Comparison of ENCODE assay signal across 14 mouse cellular contexts in genomic region chr9:80333466-80333865, GRCm38 (mm10).
DNase-seq lines count a peak whose midpoint lies in the region; ATAC-seq lines count a peak whose summit lies in the region.
"Had no signal": no experiment of that assay in that cellular context is flagged by ENCODE, and none has a peak within 500 bp of the region (broad histone marks: within the 10 kb centered on the region; RNA-seq: fewer than 3 reads in every experiment).

No protein-coding gene starts in this region.

- H3K4me3 ChIP-seq in embryonic facial prominence, embryonic 13.5 days, result peak overlapping the region; percentile 4; the same call in 1 of the 2 replicates
- no peak overlapping the region for H3K4me3 ChIP-seq in embryonic facial prominence, embryonic 10.5 days
- no peak overlapping the region for H3K4me3 ChIP-seq in kidney, embryonic 15.5 days (replicated peaks)
- no peak overlapping the region for H3K4me3 ChIP-seq in midbrain, embryonic 14.5 days (replicated peaks; ENCODE audit: low read depth, low read length)
- H3K4me3 ChIP-seq in midbrain, embryonic 11.5 days (ENCODE audit: low read depth, low read length), result no peak overlapping the region
- H3K4me3 ChIP-seq: heart, embryonic 12.5 days had no signal

- H3K27me3 ChIP-seq in embryonic facial prominence, embryonic 13.5 days, result no peaks in the 10 kb centered on the region
- H3K27me3 ChIP-seq in embryonic facial prominence, embryonic 10.5 days (replicated peaks; ENCODE audit: low read depth, poor library complexity, severe bottlenecking), result peaks cover 8% of the 10 kb centered on the region; the same call in 1 of the 2 replicates
- H3K27me3 ChIP-seq in kidney, embryonic 15.5 days, result peaks cover 8% of the 10 kb centered on the region; the same call in 1 of the 2 replicates
- H3K27me3 ChIP-seq in midbrain, embryonic 14.5 days (ENCODE audit: control insufficient read depth, insufficient read depth, low read length), result no peaks in the 10 kb centered on the region
- no peaks in the 10 kb centered on the region for H3K27me3 ChIP-seq in midbrain, embryonic 11.5 days (ENCODE audit: control insufficient read depth, insufficient read depth, low read length)
- H3K27me3 ChIP-seq: heart, embryonic 12.5 days had no signal

- no peak overlapping the region for H3K9ac ChIP-seq in embryonic facial prominence, embryonic 13.5 days
- no peak overlapping the region for H3K9ac ChIP-seq in kidney, embryonic 15.5 days
- H3K9ac ChIP-seq in midbrain, embryonic 14.5 days (replicated peaks; ENCODE audit: low read length), result no peak overlapping the region
- no peak overlapping the region for H3K9ac ChIP-seq in midbrain, embryonic 11.5 days (ENCODE audit: low read length)
- H3K9ac ChIP-seq: heart, embryonic 12.5 days had no signal

- 33% methylated on average over 8 of the region's 8 CpGs for WGBS in embryonic facial prominence, embryonic 13.5 days
- WGBS in embryonic facial prominence, embryonic 10.5 days, result 59% methylated on average over 8 of the region's 8 CpGs
- 30% methylated on average over 8 of the region's 8 CpGs for whole genome bisulfite sequencing in kidney, embryonic 15.5 days
- WGBS in midbrain, embryonic 14.5 days, result 38% methylated on average over 8 of the region's 8 CpGs
- WGBS in midbrain, embryonic 11.5 days, result 63% methylated on average over 8 of the region's 8 CpGs

- no peak for ATAC-seq in embryonic facial prominence, embryonic 13.5 days (ENCODE audit: insufficient number of reproducible peaks, insufficient read depth, low FRiP score, low TSS enrichment, low read depth)
- ATAC-seq in kidney, embryonic 15.5 days (replicated peaks; ENCODE audit: low FRiP score), result no peak
- no peak for ATAC-seq in midbrain, embryonic 14.5 days (ENCODE audit: low FRiP score, low TSS enrichment)
- no peak for ATAC-seq in midbrain, embryonic 11.5 days (ENCODE audit: low FRiP score)

- no peak overlapping the region for H3K27ac ChIP-seq in embryonic facial prominence, embryonic 13.5 days
- no peak overlapping the region for H3K27ac ChIP-seq in embryonic facial prominence, embryonic 10.5 days (replicated peaks)
- no peak overlapping the region for H3K27ac ChIP-seq in kidney, embryonic 15.5 days
- no peak overlapping the region for H3K27ac ChIP-seq in midbrain, embryonic 14.5 days (replicated peaks; ENCODE audit: low read depth, low read length)
- H3K27ac ChIP-seq in midbrain, embryonic 11.5 days (ENCODE audit: low read depth, low read length), result no peak overlapping the region

- H3K36me3 ChIP-seq in embryonic facial prominence, embryonic 13.5 days, result no peaks in the 10 kb centered on the region
- no peaks in the 10 kb centered on the region for H3K36me3 ChIP-seq in embryonic facial prominence, embryonic 10.5 days (replicated peaks)
- H3K36me3 ChIP-seq in kidney, embryonic 15.5 days, result no peaks in the 10 kb centered on the region
- no peaks in the 10 kb centered on the region for H3K36me3 ChIP-seq in midbrain, embryonic 14.5 days (ENCODE audit: control insufficient read depth, insufficient read depth, low read length)
- H3K36me3 ChIP-seq in midbrain, embryonic 11.5 days (ENCODE audit: control insufficient read depth, insufficient read depth, low read length), result no peaks in the 10 kb centered on the region
- H3K36me3 ChIP-seq: G1E; heart, embryonic 12.5 days had no signal

- peaks cover 17% of the 10 kb centered on the region for H3K4me1 ChIP-seq in embryonic facial prominence, embryonic 13.5 days
- H3K4me1 ChIP-seq in embryonic facial prominence, embryonic 10.5 days, result peaks cover 10% of the 10 kb centered on the region; the same call in 1 of the 2 replicates
- H3K4me1 ChIP-seq in kidney, embryonic 15.5 days, result peaks cover 7% of the 10 kb centered on the region
- peaks cover 2% of the 10 kb centered on the region; the same call in 1 of the 2 replicates for H3K4me1 ChIP-seq in midbrain, embryonic 14.5 days (ENCODE audit: control insufficient read depth, insufficient read depth, low read length)
- peaks cover 2% of the 10 kb centered on the region; the same call in 1 of the 2 replicates for H3K4me1 ChIP-seq in midbrain, embryonic 11.5 days (ENCODE audit: control insufficient read depth, insufficient read depth, low read length)

- H3K9me3 ChIP-seq in embryonic facial prominence, embryonic 13.5 days, result no peaks in the 10 kb centered on the region
- H3K9me3 ChIP-seq in embryonic facial prominence, embryonic 10.5 days, result no peaks in the 10 kb centered on the region
- H3K9me3 ChIP-seq in kidney, embryonic 15.5 days (replicated peaks), result no peaks in the 10 kb centered on the region
- no peaks in the 10 kb centered on the region for H3K9me3 ChIP-seq in midbrain, embryonic 14.5 days (ENCODE audit: control insufficient read depth, low read length)
- no peaks in the 10 kb centered on the region for H3K9me3 ChIP-seq in midbrain, embryonic 11.5 days (ENCODE audit: control insufficient read depth, low read length)
- H3K9me3 ChIP-seq: G1E; heart, embryonic 12.5 days had no signal

- H3K4me2 ChIP-seq in embryonic facial prominence, embryonic 13.5 days, result peak overlapping the region; percentile 36
- peak overlapping the region; percentile 25 for H3K4me2 ChIP-seq in kidney, embryonic 15.5 days
- 0 out of 2 replicates have a peak overlapping the region, but pooled peaks have one; percentile 14 for H3K4me2 ChIP-seq in midbrain, embryonic 14.5 days (ENCODE audit: low read length)
- no peak overlapping the region for H3K4me2 ChIP-seq in midbrain, embryonic 11.5 days
- H3K4me2 ChIP-seq: heart, embryonic 12.5 days had no signal

- no peak for DNase-seq in embryonic facial prominence, embryonic 10.5 days (ENCODE audit: low spot score)
- DNase-seq in kidney, adult 8-10 months, result no peak
- DNase-seq in midbrain, embryonic 14.5 days, result peak; percentile 44
- no peak for DNase-seq in midbrain, embryonic 11.5 days (ENCODE audit: low spot score, missing footprints)
- no peak for DNase-seq in ovary, postnatal 36 days (ENCODE audit: low spot score)
- DNase-seq in frontal cortex, postnatal 14 days (ENCODE audit: low spot score in 2 of 2), result no peak
- DNase-seq: cerebellum, adult 9-10 months; lung, postnatal 14 days; right cerebral cortex, postnatal 25 days; thymus, postnatal 25 days had no signal
